Comparison of ENCODE assay signal across 9 mouse cellular contexts in the genomic region with DNA sequence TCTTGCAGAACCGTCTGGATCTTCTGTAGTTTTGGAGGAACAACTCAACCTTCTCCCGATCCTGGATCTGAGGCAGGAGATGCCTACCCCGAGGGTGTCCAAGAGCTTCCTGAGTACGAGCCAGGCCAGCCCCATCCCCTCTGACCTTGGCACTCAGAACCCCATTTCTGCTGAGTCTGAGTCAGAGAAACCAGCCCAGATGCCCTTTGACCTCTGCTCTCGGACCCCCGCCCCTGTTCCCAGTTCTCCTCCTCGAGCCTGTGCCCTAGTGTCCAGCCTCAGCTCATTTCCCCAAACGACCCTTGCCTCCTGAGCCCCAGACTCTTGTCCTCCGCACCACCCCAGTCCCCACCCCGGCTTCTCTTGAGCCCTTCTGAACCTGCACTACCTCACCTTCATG. TPM values are rescaled to one million over a fixed set of nuclear protein-coding genes. Genes with fewer than 3 reads are reported as not detected.
DNase-seq lines count a peak whose midpoint lies in the region; ATAC-seq and TF ChIP-seq lines count a peak whose summit lies in the region.
"Had no signal": no experiment of that assay in that cellular context is flagged by ENCODE, and none has a peak within 500 bp of the region (broad histone marks: within the 10 kb centered on the region; RNA-seq: fewer than 3 reads in every experiment).

No protein-coding gene starts in this region.

- 0 out of 2 replicates have a peak, but pooled peaks cover 4% of the 10 kb centered on the region for H3K4me1 ChIP-seq in heart, embryonic 16.5 days (ENCODE audit: control insufficient read depth, insufficient read depth, low read length)
- H3K4me1 ChIP-seq in embryonic facial prominence, embryonic 12.5 days, result peaks cover 11% of the 10 kb centered on the region
- H3K4me1 ChIP-seq in kidney, embryonic 15.5 days, result peaks cover 18% of the 10 kb centered on the region
- H3K4me1 ChIP-seq in midbrain, postnatal 0 days (ENCODE audit: insufficient read depth, low read length), result no peaks in the 10 kb centered on the region

- H3K9ac ChIP-seq in heart, embryonic 16.5 days (ENCODE audit: low read length), result peak overlapping the region; percentile 87
- H3K9ac ChIP-seq in embryonic facial prominence, embryonic 12.5 days, result peak overlapping the region; percentile 71
- peak overlapping the region; percentile 78; the same call in 1 of the 2 replicates for H3K9ac ChIP-seq in kidney, embryonic 15.5 days
- H3K9ac ChIP-seq in midbrain, postnatal 0 days (replicated peaks; ENCODE audit: low read length, poor library complexity, severe bottlenecking), result peak overlapping the region; percentile 77

- peak overlapping the region; percentile 99 for H3K4me2 ChIP-seq in heart, embryonic 16.5 days (ENCODE audit: low read depth, low read length)
- H3K4me2 ChIP-seq in embryonic facial prominence, embryonic 12.5 days (replicated peaks), result peak overlapping the region; percentile 93
- peak overlapping the region; percentile 97 for H3K4me2 ChIP-seq in kidney, embryonic 15.5 days
- H3K4me2 ChIP-seq in midbrain, postnatal 0 days (ENCODE audit: low read depth, low read length, poor library complexity, severe bottlenecking), result peak overlapping the region; percentile 85

- H3K27ac ChIP-seq in heart, embryonic 16.5 days (ENCODE audit: low read length), result no peak overlapping the region
- no peak overlapping the region for H3K27ac ChIP-seq in embryonic facial prominence, embryonic 12.5 days
- H3K27ac ChIP-seq in kidney, embryonic 15.5 days, result peak overlapping the region; percentile 87; the same call in 1 of the 2 replicates
- peak overlapping the region; percentile 75; the same call in 1 of the 2 replicates for H3K27ac ChIP-seq in midbrain, postnatal 0 days (ENCODE audit: low read depth, low read length)

- peak overlapping the region; percentile 83 for H3K4me3 ChIP-seq in heart, embryonic 16.5 days (ENCODE audit: low read length)
- H3K4me3 ChIP-seq in embryonic facial prominence, embryonic 12.5 days, result peak overlapping the region; percentile 65
- peak overlapping the region; percentile 77 for H3K4me3 ChIP-seq in kidney, embryonic 15.5 days (replicated peaks)
- peak overlapping the region; percentile 77 for H3K4me3 ChIP-seq in midbrain, postnatal 0 days (ENCODE audit: low read depth, low read length)

- TF ChIP-seq CTCF in midbrain, postnatal 0 days (IDR thresholded peaks at IDR 0.05), result no peak

- no peak for ATAC-seq in heart, embryonic 16.5 days (replicated peaks; ENCODE audit: extremely low read depth, insufficient read depth, low FRiP score)
- peak; percentile 7; the same call in 1 of the 2 replicates for ATAC-seq in embryonic facial prominence, embryonic 12.5 days (ENCODE audit: insufficient number of reproducible peaks, insufficient read depth, low FRiP score, low TSS enrichment)
- peak; percentile 12 for ATAC-seq in kidney, embryonic 15.5 days (replicated peaks; ENCODE audit: low FRiP score)
- ATAC-seq in midbrain, postnatal 0 days (ENCODE audit: low FRiP score), result no peak

- no peaks in the 10 kb centered on the region for H3K9me3 ChIP-seq in heart, embryonic 16.5 days (replicated peaks; ENCODE audit: control insufficient read depth, low read length)
- H3K9me3 ChIP-seq in embryonic facial prominence, embryonic 12.5 days, result no peaks in the 10 kb centered on the region
- no peaks in the 10 kb centered on the region for H3K9me3 ChIP-seq in kidney, embryonic 15.5 days (replicated peaks)
- H3K9me3 ChIP-seq in midbrain, postnatal 0 days (ENCODE audit: low read length), result no peaks in the 10 kb centered on the region

- no peak for DNase-seq in heart, adult 8-10 months (ENCODE audit: low spot score)
- DNase-seq in midbrain, postnatal 0 days (ENCODE audit: low spot score), result no peak
- no peak for DNase-seq in gastrocnemius, postnatal 4 days (ENCODE audit: low spot score in 2 of 2)
- DNase-seq in cerebellum, postnatal 4 days (ENCODE audit: low spot score in 2 of 2), result no peak
- no peak for DNase-seq in ovary, postnatal 10 days (ENCODE audit: low spot score)

- no peaks in the 10 kb centered on the region for H3K27me3 ChIP-seq in heart, embryonic 16.5 days (ENCODE audit: control insufficient read depth, insufficient read depth, low read length)
- no peaks in the 10 kb centered on the region for H3K27me3 ChIP-seq in embryonic facial prominence, embryonic 12.5 days
- no peaks in the 10 kb centered on the region for H3K27me3 ChIP-seq in kidney, embryonic 15.5 days
- H3K27me3 ChIP-seq in midbrain, postnatal 0 days (ENCODE audit: insufficient read depth, low read length), result no peaks in the 10 kb centered on the region

- H3K36me3 ChIP-seq in heart, embryonic 16.5 days (ENCODE audit: control insufficient read depth, insufficient read depth), result peaks cover 10% of the 10 kb centered on the region; the same call in 1 of the 2 replicates
- peaks cover 31% of the 10 kb centered on the region for H3K36me3 ChIP-seq in embryonic facial prominence, embryonic 12.5 days
- H3K36me3 ChIP-seq in kidney, embryonic 15.5 days, result peaks cover 32% of the 10 kb centered on the region
- peaks cover 22% of the 10 kb centered on the region for H3K36me3 ChIP-seq in midbrain, postnatal 0 days (ENCODE audit: insufficient read depth, low read length)

- 42% methylated on average over 10 of the region's 10 CpGs for WGBS in heart, embryonic 16.5 days
- 24% methylated on average over 10 of the region's 10 CpGs for WGBS in embryonic facial prominence, embryonic 12.5 days
- 28% methylated on average over 10 of the region's 10 CpGs for WGBS in kidney, embryonic 15.5 days
- WGBS in midbrain, postnatal 0 days, result 37% methylated on average over 10 of the region's 10 CpGs

RNA-seq across cellular contexts. Expression of a gene that starts 1.2 kb away (rescaled TPM):
- 1.4 and 1.6 TPM in 2 replicates for polyA plus RNA-seq in heart, embryonic 16.5 days (2015; fragmentation: Nextera tagmentation; extraction: Ambion mirVana)
- 1 to 10 TPM in 2 of 4 experiments, under 1 TPM in 2; 0.62 to 2.3 (median 1.1) TPM for total RNA-seq in heart, adult 8-10 months (2022)
- 6.0 and 6.9 TPM in 2 replicates for polyA plus RNA-seq in embryonic facial prominence, embryonic 12.5 days (2016; fragmentation: Nextera tagmentation; extraction: Ambion mirVana)
- 3.6 and 4.1 TPM in 2 replicates for polyA plus RNA-seq in kidney, embryonic 15.5 days (2015; fragmentation: Nextera tagmentation; extraction: Ambion mirVana)
- 8.1 and 15.2 TPM in 2 replicates for total RNA-seq in midbrain, postnatal 0 days (2014; rRNA removed)
- 8.1 and 8.4 TPM in 2 replicates for polyA plus RNA-seq in midbrain, postnatal 0 days (2015; fragmentation: Nextera tagmentation; extraction: Ambion mirVana)
- total RNA-seq in gastrocnemius, postnatal 4 days (2021), result 1 to 10 TPM in 1 of 2 experiments, under 1 TPM in 1; 0.49 to 1.1 TPM

RNA-seq across cellular contexts. Expression of a gene that starts 13.4 kb away (rescaled TPM):
- not detected in 2 replicates for polyA plus RNA-seq in heart, embryonic 16.5 days (2015; fragmentation: Nextera tagmentation; extraction: Ambion mirVana)
- total RNA-seq in heart, adult 8-10 months (2022), result not detected
- 0.05 and 0.08 TPM in 2 replicates for polyA plus RNA-seq in embryonic facial prominence, embryonic 12.5 days (2016; fragmentation: Nextera tagmentation; extraction: Ambion mirVana)
- 0.08 TPM in 1 of 2 replicates, not detected in the other for polyA plus RNA-seq in kidney, embryonic 15.5 days (2015; fragmentation: Nextera tagmentation; extraction: Ambion mirVana)
- total RNA-seq in midbrain, postnatal 0 days (2014; rRNA removed), result 0.19 TPM in 1 of 2 replicates, not detected in the other
- polyA plus RNA-seq in midbrain, postnatal 0 days (2015; fragmentation: Nextera tagmentation; extraction: Ambion mirVana), result not detected in 2 replicates
- not detected for total RNA-seq in gastrocnemius, postnatal 4 days (2021)
- total RNA-seq: layer of hippocampus, adult 18-20 months had no signal

RNA-seq across cellular contexts. Expression of a gene that starts 45.6 kb away (rescaled TPM):
- polyA plus RNA-seq in heart, embryonic 16.5 days (2015; fragmentation: Nextera tagmentation; extraction: Ambion mirVana), result 27.9 and 29.2 TPM in 2 replicates
- 10 to 100 TPM in 3 of 4 experiments, 1 to 10 TPM in 1; 9.4 to 13.7 (median 11.9) TPM for total RNA-seq in heart, adult 8-10 months (2022)
- 64.9 and 68.6 TPM in 2 replicates for polyA plus RNA-seq in embryonic facial prominence, embryonic 12.5 days (2016; fragmentation: Nextera tagmentation; extraction: Ambion mirVana)
- polyA plus RNA-seq in kidney, embryonic 15.5 days (2015; fragmentation: Nextera tagmentation; extraction: Ambion mirVana), result 69.6 and 71.2 TPM in 2 replicates
- 30.0 and 34.1 TPM in 2 replicates for total RNA-seq in midbrain, postnatal 0 days (2014; rRNA removed)
- 13.7 and 13.8 TPM in 2 replicates for polyA plus RNA-seq in midbrain, postnatal 0 days (2015; fragmentation: Nextera tagmentation; extraction: Ambion mirVana)
- total RNA-seq in gastrocnemius, postnatal 4 days (2021), result 10 to 100 TPM; 19.1 to 20.9 TPM

RNA-seq across cellular contexts. Expression of a gene that starts 45.7 kb away (rescaled TPM):
- polyA plus RNA-seq in heart, embryonic 16.5 days (2015; fragmentation: Nextera tagmentation; extraction: Ambion mirVana), result 17.7 and 20.7 TPM in 2 replicates
- 10 to 100 TPM in 2 of 4 experiments, 1 to 10 TPM in 2; 8.4 to 20.4 (median 13.6) TPM for total RNA-seq in heart, adult 8-10 months (2022)
- 38.7 and 43.0 TPM in 2 replicates for polyA plus RNA-seq in embryonic facial prominence, embryonic 12.5 days (2016; fragmentation: Nextera tagmentation; extraction: Ambion mirVana)
- 30.5 and 32.8 TPM in 2 replicates for polyA plus RNA-seq in kidney, embryonic 15.5 days (2015; fragmentation: Nextera tagmentation; extraction: Ambion mirVana)
- total RNA-seq in midbrain, postnatal 0 days (2014; rRNA removed), result 29.2 and 33.2 TPM in 2 replicates
- polyA plus RNA-seq in midbrain, postnatal 0 days (2015; fragmentation: Nextera tagmentation; extraction: Ambion mirVana), result 17.2 and 19.8 TPM in 2 replicates
- 10 to 100 TPM; 25.3 to 27.4 TPM for total RNA-seq in gastrocnemius, postnatal 4 days (2021)

RNA-seq across cellular contexts. Expression of a gene that starts 58.3 kb away (rescaled TPM):
- polyA plus RNA-seq in heart, embryonic 16.5 days (2015; fragmentation: Nextera tagmentation; extraction: Ambion mirVana), result 143 and 162 TPM in 2 replicates
- 10 to 100 TPM; 58.2 to 67.2 (median 66.3) TPM for total RNA-seq in heart, adult 8-10 months (2022)
- 199 and 220 TPM in 2 replicates for polyA plus RNA-seq in embryonic facial prominence, embryonic 12.5 days (2016; fragmentation: Nextera tagmentation; extraction: Ambion mirVana)
- polyA plus RNA-seq in kidney, embryonic 15.5 days (2015; fragmentation: Nextera tagmentation; extraction: Ambion mirVana), result 212 and 240 TPM in 2 replicates
- total RNA-seq in midbrain, postnatal 0 days (2014; rRNA removed), result 280 and 284 TPM in 2 replicates
- polyA plus RNA-seq in midbrain, postnatal 0 days (2015; fragmentation: Nextera tagmentation; extraction: Ambion mirVana), result 467 and 547 TPM in 2 replicates
- total RNA-seq in gastrocnemius, postnatal 4 days (2021), result 10 to 100 TPM; 92.9 to 98.5 TPM

Comparison
In these comparisons a context has a peak if more than half of its experiments do, and no peak if none do; other contexts are left out.
1. ATAC-seq: peak in embryonic facial prominence, embryonic 12.5 days (single experiment) and kidney, embryonic 15.5 days (single experiment); none in heart, embryonic 16.5 days (single experiment) and midbrain, postnatal 0 days (single experiment).
2. H3K27ac ChIP-seq: peak in kidney, embryonic 15.5 days (single experiment) and midbrain, postnatal 0 days (single experiment); none in heart, embryonic 16.5 days (single experiment) and embryonic facial prominence, embryonic 12.5 days (single experiment).
3. Peak in every context shown above with its lines, with median percentiles within 50 percentile points of each other: H3K4me2 ChIP-seq, H3K4me3 ChIP-seq and H3K9ac ChIP-seq.